Mouse (Mus musculus) lung, postnatal 0 days (tissue): ENCODE data around the gene Ugt1a6a. TPM values are rescaled to one million over a fixed set of nuclear protein-coding genes. Genes with fewer than 3 reads are reported as not detected.

Source experiments
- ATAC-seq: fragments of 200-750 bp; cut with Nextera tagmentation; 2 replicates; pipeline ENCODE4 v1.8.0; 2017; ENCODE audit warnings: moderate library complexity
- DNase-seq: peaks from one replicate; pipeline ENCODE4 v3.0.0-alpha.2; 2016; ENCODE audit warnings: low spot score
- H3K27ac ChIP-seq: fragments of 300-500 bp; sonication (generic); 2 replicates; pipeline ENCODE4 v1.5.1; 2014; ENCODE audit warnings: antibody characterized with exemption, mild to moderate bottlenecking, low read length, mixed read lengths
- H3K27me3 ChIP-seq: fragments of 300-500 bp; sonication (generic); replicated peaks from 2 replicates; pipeline ENCODE4 v1.6.1; 2014; ENCODE audit warnings: low read length, mixed read lengths; ENCODE audit not compliant: insufficient read depth
- H3K36me3 ChIP-seq: fragments of 300-500 bp; sonication (generic); 2 replicates; pipeline ENCODE4 v1.6.1; 2014; ENCODE audit warnings: low read length, mixed read lengths; ENCODE audit not compliant: insufficient read depth
- H3K4me1 ChIP-seq: fragments of 300-500 bp; sonication (generic); 2 replicates; pipeline ENCODE4 v1.6.1; 2014; ENCODE audit warnings: antibody characterized with exemption, low read depth, low read length, mixed read lengths; ENCODE audit not compliant: insufficient read depth
- H3K4me2 ChIP-seq: fragments of 300-500 bp; sonication (generic); replicated peaks from 2 replicates; pipeline ENCODE4 v1.6.1; 2014; ENCODE audit warnings: low read depth, mild to moderate bottlenecking, low read length, moderate library complexity, mixed read lengths
- H3K4me3 ChIP-seq: fragments of 300-500 bp; sonication (generic); 2 replicates; pipeline ENCODE4 v1.5.1; 2014; ENCODE audit warnings: low read depth, low read length
- H3K9ac ChIP-seq: fragments of 300-500 bp; sonication (generic); replicated peaks from 2 replicates; pipeline ENCODE4 v1.6.1; 2014; ENCODE audit warnings: low read depth, mild to moderate bottlenecking
- H3K9me3 ChIP-seq: fragments of 300-500 bp; sonication (generic); 2 replicates; pipeline ENCODE4 v1.6.1; 2016; ENCODE audit warnings: low read length, mixed read lengths
- CTCF ChIP-seq: IDR thresholded peaks from 2 replicates; pipeline ENCODE4 v1.5.1; 2016; ENCODE audit warnings: antibody characterized with exemption, mild to moderate bottlenecking
- EP300 ChIP-seq: IDR thresholded peaks from 2 replicates; pipeline ENCODE4 v1.6.1; 2016; ENCODE audit warnings: antibody characterized with exemption, mild to moderate bottlenecking, control low read depth
- WGBS: fragments of 180-500 bp; shearing (Covaris S2); extraction: QIAGEN DNeasy Blood & Tissue Kit; methylation state at CpG from one replicate; pipeline ENCODE4 v1.1.7; 2014; 5-methylcytosine and 5-hydroxymethylcytosine counted together
- polyA plus RNA-seq: library from polyadenylated mRNA; unstranded; fragments of >200 nt; fragmentation: Nextera tagmentation; extraction: Ambion mirVana; gene quantifications from 2 replicates; pipeline ENCODE4 v1.2.1, GENCODE M21; 2015

Ugt1a6a gene
- polyA plus RNA-seq, 1 experiment from 2014 or later = 39.9 TPM

DNA sequence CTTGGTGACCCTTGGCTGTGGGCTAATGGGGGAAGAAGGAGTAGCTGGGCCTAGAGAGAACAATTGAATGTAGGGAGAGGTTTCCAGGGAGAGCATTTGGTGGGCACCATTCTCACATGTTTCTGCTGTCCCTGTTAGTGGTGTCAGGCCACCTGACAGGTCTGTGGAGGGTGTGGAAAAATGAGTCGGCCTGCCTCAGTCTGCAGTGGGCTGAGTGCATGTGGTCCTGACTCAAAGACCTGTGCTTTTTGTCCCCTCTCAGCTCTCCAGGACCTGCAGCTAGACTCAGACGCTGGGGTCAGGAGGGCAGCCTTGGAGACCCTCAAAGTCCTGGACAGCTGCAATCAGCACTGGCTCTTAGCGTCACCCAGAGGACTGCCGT lies 125.0 kb downstream of the Ugt1a6a start:
- Histone ChIP-seq H3K27me3 (no peaks in the 10 kb centered on the region), H3K27ac (no peak overlapping the region), H3K4me1 (0 out of 2 replicates have a peak, but pooled peaks cover 7% of the 10 kb centered on the region), H3K4me3 (no peak overlapping the region), H3K9ac (no peak overlapping the region), H3K4me2 (no peak overlapping the region), H3K9me3 (peaks cover 9% of the 10 kb centered on the region), H3K36me3 (peaks cover 36% of the 10 kb centered on the region)
- peak; percentile 1 for ATAC-seq
- TF ChIP-seq CTCF (no peak), EP300 (no peak)
- DNase-seq = no peak
- WGBS = 69% methylated on average over 4 of the region's 4 CpGs

DNA sequence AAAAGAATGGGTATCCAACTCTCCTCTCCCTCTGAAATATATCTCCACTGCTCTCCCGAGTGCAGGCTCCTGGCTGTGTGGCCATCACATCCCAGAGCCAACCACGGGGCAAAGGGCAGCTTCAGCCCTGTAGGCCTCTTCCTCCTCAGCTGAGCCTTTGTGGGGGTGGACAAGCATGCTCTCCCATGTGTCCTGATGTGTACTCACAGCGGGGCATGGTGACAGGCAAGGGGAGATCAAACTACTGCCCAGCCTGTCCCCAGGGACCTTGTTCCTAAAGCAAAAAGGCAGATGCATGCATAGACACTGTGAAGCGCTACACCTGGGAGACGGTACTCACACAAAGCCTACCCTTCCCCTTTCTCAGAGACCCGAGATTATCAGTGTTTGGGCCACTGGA lies 125.5 kb downstream of the Ugt1a6a start:
- no peak overlapping the region for H3K4me3 ChIP-seq
- WGBS = 71% methylated on average over 6 of the region's 6 CpGs
- H3K4me2 ChIP-seq = no peak overlapping the region
- H3K36me3 ChIP-seq = peaks cover 41% of the 10 kb centered on the region
- H3K27ac ChIP-seq = no peak overlapping the region
- 0 out of 2 replicates have a peak, but pooled peaks cover 7% of the 10 kb centered on the region for H3K4me1 ChIP-seq
- DNase-seq = no peak
- no peaks in the 10 kb centered on the region for H3K27me3 ChIP-seq
- no peak overlapping the region for H3K9ac ChIP-seq
- TF ChIP-seq CTCF (no peak), EP300 (no peak)
- no peak; the same call in 1 of the 2 replicates for ATAC-seq
- H3K9me3 ChIP-seq = peaks cover 7% of the 10 kb centered on the region

DNA sequence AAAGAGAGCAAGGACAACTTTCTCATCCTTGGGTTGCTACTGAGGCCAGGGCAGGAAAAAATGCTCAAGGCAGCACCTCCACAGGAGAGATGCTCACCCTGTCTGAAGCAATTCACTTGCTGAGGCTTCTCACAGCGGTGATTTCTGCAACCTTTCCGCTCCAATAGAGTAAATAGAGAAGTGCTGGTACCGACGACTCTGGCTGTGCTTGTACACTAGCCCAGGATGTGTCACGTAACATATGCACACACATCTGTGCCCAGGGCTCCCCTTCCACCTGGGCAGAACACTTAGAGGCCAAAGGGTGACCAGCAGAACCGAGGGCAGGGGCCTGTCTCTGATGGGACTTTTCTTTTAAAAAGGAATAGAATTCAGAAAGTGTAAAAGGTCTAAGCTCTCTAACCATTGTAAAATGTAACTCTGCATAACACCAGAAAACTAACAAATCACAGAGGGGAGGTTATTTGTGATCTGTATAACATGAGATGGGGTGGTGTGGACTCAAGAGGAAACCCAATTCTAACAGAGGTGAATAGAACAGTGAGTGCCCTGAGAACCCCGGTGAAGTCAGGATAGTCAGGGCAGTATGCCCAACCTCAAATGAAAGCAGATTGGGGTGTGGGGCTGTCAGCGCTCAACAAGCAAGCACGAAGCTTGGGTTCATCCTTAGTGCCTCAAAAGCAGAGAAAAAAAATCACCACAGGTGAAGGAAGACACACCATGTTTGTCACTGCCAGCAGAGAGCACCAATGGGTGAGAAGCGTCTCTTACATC lies 126.2 kb downstream of the Ugt1a6a start:
- H3K27me3 ChIP-seq = no peaks in the 10 kb centered on the region
- H3K4me2 ChIP-seq = no peak overlapping the region
- WGBS = 76% methylated on average over 10 of the region's 10 CpGs
- no peak for TF ChIP-seq CTCF
- H3K4me1 ChIP-seq = 0 out of 2 replicates have a peak, but pooled peaks cover 7% of the 10 kb centered on the region
- no peak for ATAC-seq
- no peak overlapping the region for H3K4me3 ChIP-seq
- H3K27ac ChIP-seq = no peak overlapping the region
- no peak overlapping the region for H3K9ac ChIP-seq
- H3K36me3 ChIP-seq = peaks cover 47% of the 10 kb centered on the region
- no peak for DNase-seq
- H3K9me3 ChIP-seq = peaks cover 5% of the 10 kb centered on the region

DNA sequence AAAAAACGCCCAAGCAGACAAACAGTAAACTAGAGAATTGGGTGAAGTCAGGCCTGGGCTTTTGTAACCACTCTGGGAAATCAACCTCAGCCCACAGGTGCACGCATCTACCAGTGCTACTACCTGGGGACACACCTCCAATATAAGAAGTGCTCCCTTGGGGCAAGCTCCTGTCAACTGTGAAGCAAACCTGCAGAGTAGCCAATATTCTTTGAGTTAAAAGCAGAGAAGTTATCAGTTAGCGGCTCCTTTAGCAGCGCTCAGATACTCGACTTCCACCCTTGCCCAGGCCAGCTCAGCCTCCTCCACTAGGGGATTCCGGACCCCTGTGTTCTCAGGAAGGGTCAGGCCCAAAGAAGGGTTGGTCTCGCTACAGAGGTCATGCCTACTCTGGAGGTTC lies 127.1 kb downstream of the Ugt1a6a start:
- no peak overlapping the region for H3K9ac ChIP-seq
- no peak overlapping the region for H3K4me2 ChIP-seq
- H3K4me3 ChIP-seq = no peak overlapping the region
- ATAC-seq = no peak
- 84% methylated on average over 7 of the region's 7 CpGs for WGBS
- H3K36me3 ChIP-seq = peaks cover 56% of the 10 kb centered on the region
- DNase-seq = no peak
- H3K4me1 ChIP-seq = 0 out of 2 replicates have a peak, but pooled peaks cover 7% of the 10 kb centered on the region
- H3K27ac ChIP-seq = no peak overlapping the region
- no peaks in the 10 kb centered on the region for H3K9me3 ChIP-seq
- no peak for TF ChIP-seq EP300
- no peak for TF ChIP-seq CTCF
- H3K27me3 ChIP-seq = no peaks in the 10 kb centered on the region

DNA sequence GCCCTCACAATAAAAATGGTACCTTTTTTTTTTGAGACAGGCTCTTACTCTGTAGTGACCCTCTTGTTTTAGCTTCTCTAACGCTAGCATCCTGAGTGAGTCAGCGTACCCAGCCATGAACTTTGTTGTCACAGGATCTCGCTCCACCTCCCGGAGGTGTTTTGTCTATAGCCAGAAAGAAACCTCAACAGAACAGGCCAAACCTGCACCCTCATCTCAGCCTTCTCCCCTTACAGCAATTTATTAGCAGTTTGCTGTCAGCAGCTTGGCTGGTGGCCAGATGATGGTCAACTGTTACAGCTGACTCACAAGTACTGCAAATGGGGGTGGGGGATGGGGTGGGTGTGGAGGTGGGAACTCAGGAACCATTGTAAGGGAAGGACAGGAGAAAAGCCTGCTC lies 127.6 kb downstream of the Ugt1a6a start:
- H3K36me3 ChIP-seq = peaks cover 62% of the 10 kb centered on the region
- no peak overlapping the region for H3K9ac ChIP-seq
- WGBS = 73% methylated on average over 4 of the region's 4 CpGs
- no peaks in the 10 kb centered on the region for H3K9me3 ChIP-seq
- H3K27ac ChIP-seq = no peak overlapping the region
- H3K4me1 ChIP-seq = 0 out of 2 replicates have a peak, but pooled peaks cover 7% of the 10 kb centered on the region
- no peak overlapping the region for H3K4me2 ChIP-seq
- no peak overlapping the region for H3K4me3 ChIP-seq
- DNase-seq = peak; percentile 74
- ATAC-seq = peak; percentile 8
- no peak for TF ChIP-seq EP300
- no peak for TF ChIP-seq CTCF
- no peaks in the 10 kb centered on the region for H3K27me3 ChIP-seq

DNA sequence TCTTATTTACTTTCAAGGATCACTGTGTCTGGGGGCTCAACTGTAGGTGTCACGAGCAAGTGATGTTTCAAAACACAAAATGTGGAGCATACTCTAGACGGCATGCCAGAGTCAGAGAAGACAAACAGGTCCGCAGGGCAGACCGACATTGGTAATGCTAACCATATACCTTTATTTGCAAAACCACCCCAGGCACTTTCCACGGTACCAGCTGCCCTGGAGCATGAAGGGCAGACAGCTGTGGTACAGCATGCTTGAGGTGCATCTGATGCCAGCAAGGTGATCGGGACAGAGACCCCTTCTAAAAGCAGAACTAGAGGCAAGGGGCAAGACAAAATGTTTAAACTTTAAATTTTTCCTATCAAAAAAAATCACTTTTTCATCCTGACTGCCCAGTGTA lies 128.4 kb downstream of the Ugt1a6a start:
- ATAC-seq (no peak), DNase-seq (no peak)
- Histone ChIP-seq H3K36me3 (peaks cover 69% of the 10 kb centered on the region), H3K4me1 (0 out of 2 replicates have a peak, but pooled peaks cover 7% of the 10 kb centered on the region), H3K4me2 (no peak overlapping the region), H3K27ac (no peak overlapping the region), H3K4me3 (no peak overlapping the region), H3K27me3 (no peaks in the 10 kb centered on the region), H3K9ac (no peak overlapping the region), H3K9me3 (no peaks in the 10 kb centered on the region)
- WGBS = 71% methylated on average over 6 of the region's 6 CpGs
- no peak for TF ChIP-seq EP300
- TF ChIP-seq CTCF = no peak
